ENCODE assay signal across 21 mouse cellular contexts in genomic region chr3:35403952-35404351, GRCm38 (mm10).
A peak's percentile ranks its signal among the peaks of the same experiment; 100 is the strongest.
DNase-seq lines count a peak whose midpoint lies in the region; ATAC-seq and TF ChIP-seq lines count a peak whose summit lies in the region.
"Had no signal": no experiment of that assay in that cellular context is flagged by ENCODE, and none has a peak within 500 bp of the region (broad histone marks: within the 10 kb centered on the region; RNA-seq: fewer than 3 reads in every experiment).

No protein-coding gene starts in this region.

- H3K4me3 ChIP-seq in forebrain, embryonic 10.5 days: no peak overlapping the region
- no peak overlapping the region for H3K4me3 ChIP-seq in forebrain, postnatal 0 days (ENCODE audit: low read depth, low read length)
- H3K4me3 ChIP-seq in hindbrain, embryonic 14.5 days (replicated peaks; ENCODE audit: low read length): no peak overlapping the region
- H3K4me3 ChIP-seq: embryonic facial prominence, embryonic 13.5 days; heart, adult 2 months; limb, embryonic 10.5 days; liver, embryonic 12.5 days had no signal

- H3K36me3 ChIP-seq in forebrain, embryonic 10.5 days (replicated peaks): no peaks in the 10 kb centered on the region
- H3K36me3 ChIP-seq in forebrain, postnatal 0 days (ENCODE audit: insufficient read depth): no peaks in the 10 kb centered on the region
- no peaks in the 10 kb centered on the region for H3K36me3 ChIP-seq in hindbrain, embryonic 14.5 days (replicated peaks; ENCODE audit: control insufficient read depth, insufficient read depth)
- H3K36me3 ChIP-seq: embryonic facial prominence, embryonic 13.5 days; limb, embryonic 10.5 days; liver, embryonic 12.5 days had no signal

- no peak for DNase-seq in forebrain, embryonic 10.5 days (ENCODE audit: extremely low spot score, low spot score)
- no peak for DNase-seq in forebrain, postnatal 0 days
- DNase-seq in retina, embryonic 14.5 days (ENCODE audit: low spot score): peak; percentile 6
- DNase-seq in retina, postnatal 1 day: no peak
- no peak for DNase-seq in hindbrain, embryonic 14.5 days (ENCODE audit: low spot score)
- no peak for DNase-seq in adrenal gland, postnatal 36 days
- no peak for DNase-seq in spleen, adult 12 weeks (ENCODE audit: low spot score)
- DNase-seq in heart, postnatal 4 days: no peak
- DNase-seq: adrenal gland, adult 2 months; cerebellum, adult 11 months; cerebellum, postnatal 25 days; gastrocnemius, postnatal 10 days; lung, postnatal 4 days; spleen, adult 18-20 months; thymus, adult 18-20 months had no signal

- H3K27me3 ChIP-seq in forebrain, embryonic 10.5 days (ENCODE audit: poor library complexity, severe bottlenecking): no peaks in the 10 kb centered on the region
- no peaks in the 10 kb centered on the region for H3K27me3 ChIP-seq in forebrain, postnatal 0 days (ENCODE audit: insufficient read depth, low read length)
- H3K27me3 ChIP-seq in hindbrain, embryonic 14.5 days (ENCODE audit: control insufficient read depth, insufficient read depth, low read length): no peaks in the 10 kb centered on the region
- H3K27me3 ChIP-seq: embryonic facial prominence, embryonic 13.5 days; liver, embryonic 12.5 days had no signal

- 53% methylated on average over 5 of the region's 5 CpGs for WGBS in forebrain, embryonic 10.5 days
- 46% methylated on average over 5 of the region's 5 CpGs for WGBS in forebrain, postnatal 0 days
- WGBS in hindbrain, embryonic 14.5 days: 32% methylated on average over 5 of the region's 5 CpGs

- H3K9ac ChIP-seq in forebrain, postnatal 0 days: no peak overlapping the region
- no peak overlapping the region for H3K9ac ChIP-seq in hindbrain, embryonic 14.5 days
- H3K9ac ChIP-seq: liver, embryonic 12.5 days; lung, embryonic 14.5 days had no signal

- no peak for TF ChIP-seq CTCF in forebrain, postnatal 0 days (IDR thresholded peaks at IDR 0.05; ENCODE audit: low read depth)

- peaks cover 44% of the 10 kb centered on the region for H3K4me1 ChIP-seq in forebrain, embryonic 10.5 days
- no peaks in the 10 kb centered on the region for H3K4me1 ChIP-seq in forebrain, postnatal 0 days (ENCODE audit: insufficient read depth)
- no peaks in the 10 kb centered on the region; the same call in 1 of the 2 replicates for H3K4me1 ChIP-seq in hindbrain, embryonic 14.5 days (replicated peaks; ENCODE audit: control insufficient read depth, insufficient read depth, low read length)
- H3K4me1 ChIP-seq: liver, embryonic 12.5 days had no signal

- ATAC-seq in forebrain, postnatal 0 days: no peak
- ATAC-seq in hindbrain, embryonic 14.5 days (ENCODE audit: low FRiP score): no peak
- ATAC-seq: inflammation-experienced regulatory T-cells, adult 6 months; liver, embryonic 12.5 days had no signal

- H3K27ac ChIP-seq in forebrain, embryonic 10.5 days: peak overlapping the region; percentile 90
- no peak overlapping the region for H3K27ac ChIP-seq in forebrain, postnatal 0 days (ENCODE audit: low read depth, low read length)
- peak overlapping the region; percentile 60 for H3K27ac ChIP-seq in hindbrain, embryonic 14.5 days
- H3K27ac ChIP-seq: embryonic facial prominence, embryonic 13.5 days; heart, adult 2 months; liver, embryonic 12.5 days had no signal

- H3K9me3 ChIP-seq in forebrain, embryonic 10.5 days: no peaks in the 10 kb centered on the region
- no peaks in the 10 kb centered on the region for H3K9me3 ChIP-seq in forebrain, postnatal 0 days (ENCODE audit: low read length)
- no peaks in the 10 kb centered on the region for H3K9me3 ChIP-seq in hindbrain, embryonic 14.5 days (ENCODE audit: control insufficient read depth, low read length)
- H3K9me3 ChIP-seq: embryonic facial prominence, embryonic 13.5 days; limb, embryonic 10.5 days; liver, embryonic 12.5 days had no signal

- no peak overlapping the region for H3K4me2 ChIP-seq in forebrain, postnatal 0 days (ENCODE audit: low read depth)
- H3K4me2 ChIP-seq in hindbrain, embryonic 14.5 days (replicated peaks): no peak overlapping the region
- H3K4me2 ChIP-seq: embryonic facial prominence, embryonic 13.5 days; liver, embryonic 12.5 days had no signal
